Mouse (Mus musculus): ENCODE results near the gene Lrig3. TPM values are rescaled to one million over a fixed set of nuclear protein-coding genes. Genes with fewer than 3 reads are reported as not detected.

Lrig3 gene
- not detected in 2 replicates for polyA plus RNA-seq (2012)

DNA sequence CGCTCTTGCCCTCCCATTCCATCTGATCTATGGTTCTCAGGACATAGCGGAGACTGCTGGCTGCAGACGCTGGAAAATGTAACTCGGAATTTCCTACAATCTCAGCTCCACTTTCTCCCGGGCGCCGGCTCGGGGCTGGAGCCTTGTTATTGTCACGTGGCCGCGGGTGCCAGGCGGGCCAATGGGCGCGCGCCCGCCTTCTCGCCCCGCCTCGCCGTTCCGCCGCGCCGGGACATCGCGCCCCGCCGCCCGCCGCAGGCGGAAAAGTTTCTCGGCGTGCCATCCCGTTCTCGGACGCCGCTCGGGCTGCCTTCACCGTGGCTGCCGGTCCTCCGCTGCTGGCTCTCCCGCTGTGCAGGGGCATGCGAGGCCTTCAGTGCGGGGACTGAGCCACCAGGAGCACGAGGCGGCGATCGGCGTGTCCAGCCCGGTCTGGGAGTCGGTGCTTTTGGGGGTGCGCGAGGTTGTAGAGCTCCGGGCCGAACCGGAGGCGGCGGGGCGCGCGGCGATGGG is at the start of gene Lrig3:
Gene Lrig3, plus strand, starts transcription at position 201 of the 513 bp plus-strand sequence.
- no peaks in the 10 kb centered on the region for H3K9me3 ChIP-seq (ENCODE audit: control insufficient read depth, low read length)
- peaks cover 2% of the 10 kb centered on the region for H3K4me1 ChIP-seq (ENCODE audit: control insufficient read depth)
- TF ChIP-seq TAL1 (IDR thresholded peaks at IDR 0.05; ENCODE audit: low read length) (no peak), GATA1 (IDR thresholded peaks at IDR 0.05; ENCODE audit: low read length) (no peak)
- H3K36me3 ChIP-seq (ENCODE audit: control insufficient read depth) = no peaks in the 10 kb centered on the region
- peak within 1 kb of the TSS; percentile 57 for H3K4me3 ChIP-seq (replicated peaks)
- peaks cover 30% of the 10 kb centered on the region for H3K27me3 ChIP-seq (ENCODE audit: control insufficient read depth)

- TF ChIP-seq TAL1 (IDR thresholded peaks at IDR 0.05; ENCODE audit: low read length) (no peak), GATA1 (IDR thresholded peaks at IDR 0.05; ENCODE audit: low read length) (no peak)
- H3K4me1 ChIP-seq (ENCODE audit: control insufficient read depth) = no peaks in the 10 kb centered on the region
Observed at GRCm38 (mm10) chr10:125916781-125917180, 49.2 kb upstream of the Lrig3 start.

DNA sequence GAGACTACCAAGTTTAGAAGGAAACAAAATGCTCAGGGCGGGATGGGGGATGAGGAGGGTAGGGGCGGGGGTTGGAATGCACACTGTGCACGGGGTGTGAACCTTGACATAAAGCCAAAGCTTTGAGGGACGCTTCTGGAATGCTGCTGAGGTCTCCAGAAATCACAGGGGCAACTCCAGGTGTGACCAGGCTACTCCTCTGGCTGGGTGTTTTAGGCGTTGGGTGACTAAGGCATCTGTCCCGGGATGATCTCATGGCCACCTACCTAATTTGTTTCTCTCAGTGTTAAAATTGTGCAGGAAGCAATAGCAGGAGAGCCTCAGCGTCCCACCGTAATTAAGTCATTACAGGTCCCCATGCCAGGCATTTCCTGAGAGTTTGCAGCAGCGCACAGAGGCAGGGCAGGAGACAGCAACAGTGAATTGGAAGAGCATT is 48.5 kb upstream of the Lrig3 start:
- no peaks in the 10 kb centered on the region for H3K36me3 ChIP-seq (ENCODE audit: control insufficient read depth)
- no peaks in the 10 kb centered on the region for H3K27me3 ChIP-seq (ENCODE audit: control insufficient read depth)
- peaks cover under 1% of the 10 kb centered on the region; the same call in 1 of the 2 replicates for H3K9me3 ChIP-seq (ENCODE audit: control insufficient read depth, low read length)
- no peak overlapping the region for H3K4me3 ChIP-seq (replicated peaks)
- no peak for TF ChIP-seq TAL1 (IDR thresholded peaks at IDR 0.05; ENCODE audit: low read length)
- TF ChIP-seq GATA1 (IDR thresholded peaks at IDR 0.05; ENCODE audit: low read length) = no peak
- no peaks in the 10 kb centered on the region for H3K4me1 ChIP-seq (ENCODE audit: control insufficient read depth)

More at GRCm38 (mm10) chr10:125916781-125917180, 49.2 kb upstream of the Lrig3 start:
- Histone ChIP-seq H3K9me3 (ENCODE audit: control insufficient read depth, low read length) (peaks cover 4% of the 10 kb centered on the region), H3K27me3 (ENCODE audit: control insufficient read depth) (no peaks in the 10 kb centered on the region), H3K36me3 (ENCODE audit: control insufficient read depth) (no peaks in the 10 kb centered on the region), H3K4me3 (replicated peaks) (no peak overlapping the region)

GRCm38 (mm10) chr10:125918994-125919393 is 47.0 kb upstream of the Lrig3 start:
- H3K9me3 ChIP-seq (ENCODE audit: control insufficient read depth, low read length) = no peaks in the 10 kb centered on the region; the same call in 1 of the 2 replicates
- H3K27me3 ChIP-seq (ENCODE audit: control insufficient read depth) = no peaks in the 10 kb centered on the region
- no peak overlapping the region for H3K4me3 ChIP-seq (replicated peaks)
- no peaks in the 10 kb centered on the region for H3K36me3 ChIP-seq (ENCODE audit: control insufficient read depth)
- H3K4me1 ChIP-seq (ENCODE audit: control insufficient read depth) = no peaks in the 10 kb centered on the region
- no peak for TF ChIP-seq TAL1 (IDR thresholded peaks at IDR 0.05; ENCODE audit: low read length)
- TF ChIP-seq GATA1 (IDR thresholded peaks at IDR 0.05; ENCODE audit: low read length) = no peak

DNA sequence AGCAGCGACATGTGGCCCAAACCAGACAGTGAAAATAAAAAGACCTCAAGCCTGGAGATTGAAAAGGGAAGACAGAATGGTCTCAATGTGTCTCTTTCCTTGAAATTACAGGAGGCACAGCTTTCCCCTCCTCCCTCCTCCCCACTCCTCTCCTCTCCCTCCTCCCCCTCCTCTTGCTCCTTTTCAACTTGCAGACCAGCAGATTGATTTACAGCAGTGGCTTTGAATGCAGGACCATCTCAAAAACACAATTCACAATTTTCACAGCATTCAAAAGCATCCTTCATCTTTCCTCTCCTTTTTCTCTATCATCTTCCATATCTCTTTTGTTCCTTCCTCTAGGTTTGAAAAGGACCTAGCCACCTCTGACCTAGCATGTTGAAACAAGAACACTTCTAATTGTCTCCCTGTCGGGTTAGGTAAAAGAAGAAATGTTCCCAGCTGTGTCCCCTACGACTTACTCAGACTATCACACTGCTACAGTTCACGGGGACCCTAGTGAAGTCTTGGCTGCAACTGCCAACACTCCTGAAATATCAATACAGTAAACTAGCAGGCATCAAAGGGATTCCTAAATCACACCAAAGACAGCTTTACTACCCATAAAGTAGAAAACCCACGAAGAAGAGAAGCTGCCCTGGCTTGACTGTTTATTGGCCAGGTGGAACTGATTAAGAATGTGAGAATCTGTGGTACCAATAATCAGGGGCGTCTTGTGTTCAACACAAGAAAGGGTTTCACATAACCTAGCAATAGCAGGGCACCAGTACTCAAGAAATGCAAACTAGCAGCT is 44.1 kb upstream of the Lrig3 start:
- TF ChIP-seq GATA1 (IDR thresholded peaks at IDR 0.05; ENCODE audit: low read length) (no peak), TAL1 (IDR thresholded peaks at IDR 0.05; ENCODE audit: low read length) (no peak)
- peaks cover 17% of the 10 kb centered on the region for H3K9me3 ChIP-seq (ENCODE audit: control insufficient read depth, low read length)
- no peaks in the 10 kb centered on the region for H3K27me3 ChIP-seq (ENCODE audit: control insufficient read depth)
- H3K4me3 ChIP-seq (replicated peaks) = no peak overlapping the region
- no peaks in the 10 kb centered on the region for H3K36me3 ChIP-seq (ENCODE audit: control insufficient read depth)
- no peaks in the 10 kb centered on the region for H3K4me1 ChIP-seq (ENCODE audit: control insufficient read depth)

DNA sequence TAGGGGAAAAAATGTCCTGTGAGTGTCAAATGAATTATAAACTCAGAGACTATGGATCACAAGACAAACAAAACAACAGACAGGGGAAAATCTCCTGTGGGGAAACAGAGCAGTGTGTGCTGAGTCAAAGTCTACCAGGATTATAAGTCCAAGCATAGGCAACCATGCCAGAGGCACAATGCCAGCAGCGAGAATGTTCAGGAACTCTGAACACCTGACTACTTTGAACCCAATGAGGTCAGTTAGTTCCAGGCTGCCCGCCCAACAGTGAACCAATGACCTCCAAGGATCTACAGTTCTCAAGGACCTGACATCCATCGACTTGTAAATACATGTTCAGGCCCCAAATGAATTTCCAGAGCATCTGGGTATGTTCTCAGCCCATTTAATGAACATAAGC is 36.0 kb upstream of the Lrig3 start:
- no peaks in the 10 kb centered on the region for H3K4me1 ChIP-seq (ENCODE audit: control insufficient read depth)
- no peak overlapping the region for H3K4me3 ChIP-seq (replicated peaks)
- H3K9me3 ChIP-seq (ENCODE audit: control insufficient read depth, low read length) = peaks cover 16% of the 10 kb centered on the region
- H3K36me3 ChIP-seq (ENCODE audit: control insufficient read depth) = no peaks in the 10 kb centered on the region
- TF ChIP-seq GATA1 (IDR thresholded peaks at IDR 0.05; ENCODE audit: low read length) (no peak), TAL1 (IDR thresholded peaks at IDR 0.05; ENCODE audit: low read length) (no peak)
- no peaks in the 10 kb centered on the region for H3K27me3 ChIP-seq (ENCODE audit: control insufficient read depth)

DNA sequence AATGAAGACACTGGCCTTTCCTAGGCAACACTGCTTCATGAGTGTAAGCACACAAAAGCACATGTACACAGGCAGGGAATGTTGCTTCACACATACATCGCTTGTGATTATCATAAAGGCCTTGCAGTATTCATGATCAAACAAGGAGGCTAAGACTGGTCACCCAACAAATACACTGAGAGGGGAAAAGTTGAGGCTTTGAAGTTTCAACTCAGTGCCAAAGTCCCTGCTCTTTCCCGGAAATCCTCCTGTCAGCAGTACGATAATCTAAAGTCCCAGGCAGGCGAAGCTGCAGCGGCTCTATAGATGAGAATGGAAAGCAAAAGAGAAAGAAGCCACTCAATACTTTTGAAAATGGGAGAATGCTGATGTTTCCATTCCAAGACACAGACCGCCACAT is 32.6 kb upstream of the Lrig3 start:
- TF ChIP-seq GATA1 (IDR thresholded peaks at IDR 0.05; ENCODE audit: low read length) = no peak
- TF ChIP-seq TAL1 (IDR thresholded peaks at IDR 0.05; ENCODE audit: low read length) = no peak
- Histone ChIP-seq H3K4me1 (ENCODE audit: control insufficient read depth) (no peaks in the 10 kb centered on the region), H3K27me3 (ENCODE audit: control insufficient read depth) (no peaks in the 10 kb centered on the region), H3K9me3 (ENCODE audit: control insufficient read depth, low read length) (peaks cover 3% of the 10 kb centered on the region; the same call in 1 of the 2 replicates), H3K36me3 (ENCODE audit: control insufficient read depth) (no peaks in the 10 kb centered on the region), H3K4me3 (replicated peaks) (no peak overlapping the region)

DNA sequence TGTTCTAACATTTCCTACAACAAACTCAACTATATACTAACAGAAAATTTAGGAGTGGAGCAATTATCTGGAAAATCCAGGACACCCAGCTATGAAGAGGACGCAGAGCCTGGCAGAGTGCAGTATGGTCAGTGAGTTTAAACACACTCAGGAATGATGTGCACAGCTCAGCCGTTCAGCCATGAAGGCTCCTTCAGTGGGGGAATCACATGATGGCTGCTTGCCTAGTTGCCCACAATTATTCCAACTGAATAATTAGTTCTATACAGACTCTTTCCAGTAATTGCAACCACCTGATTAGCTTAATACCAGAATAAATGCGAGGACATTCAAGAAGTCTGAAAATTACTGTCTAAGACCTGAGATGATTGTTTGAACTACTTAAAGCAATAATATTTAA is 31.9 kb upstream of the Lrig3 start:
- no peaks in the 10 kb centered on the region for H3K27me3 ChIP-seq (ENCODE audit: control insufficient read depth)
- peaks cover under 1% of the 10 kb centered on the region; the same call in 1 of the 2 replicates for H3K9me3 ChIP-seq (ENCODE audit: control insufficient read depth, low read length)
- H3K4me1 ChIP-seq (ENCODE audit: control insufficient read depth) = no peaks in the 10 kb centered on the region
- no peak for TF ChIP-seq TAL1 (IDR thresholded peaks at IDR 0.05; ENCODE audit: low read length)
- TF ChIP-seq GATA1 (IDR thresholded peaks at IDR 0.05; ENCODE audit: low read length) = no peak
- H3K4me3 ChIP-seq (replicated peaks) = no peak overlapping the region
- H3K36me3 ChIP-seq (ENCODE audit: control insufficient read depth) = no peaks in the 10 kb centered on the region
